In the genomic region with DNA sequence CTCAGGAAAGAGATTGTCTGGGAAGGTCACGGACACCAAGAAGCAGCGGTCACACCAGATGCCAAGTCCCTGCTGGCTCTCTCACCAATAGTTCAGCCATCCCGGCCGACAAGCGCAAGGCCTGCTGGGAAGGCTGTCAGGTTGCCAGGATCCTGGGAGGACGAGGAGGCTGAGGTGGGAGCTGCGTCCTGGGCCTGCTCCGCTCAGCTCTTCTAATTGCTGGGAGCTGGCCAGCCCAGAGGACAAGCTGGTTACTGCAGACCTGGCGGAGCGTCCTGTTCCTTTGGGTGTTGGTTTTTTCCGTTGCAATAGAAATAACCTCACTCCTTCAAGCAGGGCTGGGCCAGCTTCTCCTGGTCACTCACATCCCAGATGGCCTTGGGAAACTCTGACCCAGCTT, we compare ENCODE assay signal across 8 mouse cellular contexts.
DNase-seq lines count a peak whose midpoint lies in the region; ATAC-seq lines count a peak whose summit lies in the region.

No protein-coding gene starts in this region.

- ATAC-seq in erythroid progenitor cell, adult 5-6 weeks (replicated peaks; ENCODE audit: low FRiP score, poor library complexity, severe bottlenecking) = no peak

- peak; percentile 16 for DNase-seq in layer of hippocampus, adult 11-12 months (ENCODE audit: low spot score)
- DNase-seq in layer of hippocampus, postnatal 36 days = no peak
- DNase-seq in cerebellum, adult 18-20 months = peak; percentile 34 to 45
- DNase-seq in gastrocnemius, postnatal 10 days = peak; percentile 34
- DNase-seq in lung, postnatal 14 days = peak; percentile 20
- no peak for DNase-seq in left cerebral cortex, postnatal 36 days (ENCODE audit: low spot score in 2 of 2)
- no peak for DNase-seq in thymus, postnatal 36 days

- intact Hi-C loops in left cerebral cortex, postnatal 36 days (cut with DNase I) = no loop called here

Comparison
In these comparisons a context has a peak if more than half of its experiments do, and no peak if none do; other contexts are left out.
1. DNase-seq: peak in layer of hippocampus, adult 11-12 months (single experiment), cerebellum, adult 18-20 months (2 of 2), gastrocnemius, postnatal 10 days (single experiment) and lung, postnatal 14 days (single experiment); none in layer of hippocampus, postnatal 36 days (0 of 2), left cerebral cortex, postnatal 36 days (0 of 2) and thymus, postnatal 36 days (0 of 2).